Mouse (Mus musculus): ENCODE measurements at regions not wholly inside any gene's neighbourhood (a gene's known extent, or its start where the extent isn't known, plus 50 kb on each side); places are given as distances from the start of the nearest gene placed in this dataset.
"Not testable (repeated sequence)": the region's sequence is repeated elsewhere in the genome, so short reads cannot be mapped to it uniquely, and the experiment has no call there.

DNA sequence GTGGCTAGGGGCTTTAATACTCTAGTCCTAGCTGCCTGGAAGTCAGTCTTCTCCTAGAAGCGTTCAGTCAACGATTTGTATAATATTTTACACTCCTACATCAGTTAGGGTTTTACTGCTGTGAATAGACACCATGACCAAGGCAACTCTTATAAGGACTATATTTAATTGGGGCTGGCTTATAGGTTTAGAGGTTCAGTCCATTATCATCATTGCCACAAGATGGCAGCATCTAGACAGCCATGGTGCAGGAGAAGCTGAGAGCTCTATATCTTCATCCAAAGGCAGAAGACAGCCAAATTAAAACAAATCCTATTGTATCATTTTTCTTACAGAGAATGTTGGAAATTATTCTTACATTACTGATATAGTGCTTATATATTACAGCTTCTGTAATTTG is 167.0 kb upstream of the Ndn start:
- no peak for DNase-seq

DNA sequence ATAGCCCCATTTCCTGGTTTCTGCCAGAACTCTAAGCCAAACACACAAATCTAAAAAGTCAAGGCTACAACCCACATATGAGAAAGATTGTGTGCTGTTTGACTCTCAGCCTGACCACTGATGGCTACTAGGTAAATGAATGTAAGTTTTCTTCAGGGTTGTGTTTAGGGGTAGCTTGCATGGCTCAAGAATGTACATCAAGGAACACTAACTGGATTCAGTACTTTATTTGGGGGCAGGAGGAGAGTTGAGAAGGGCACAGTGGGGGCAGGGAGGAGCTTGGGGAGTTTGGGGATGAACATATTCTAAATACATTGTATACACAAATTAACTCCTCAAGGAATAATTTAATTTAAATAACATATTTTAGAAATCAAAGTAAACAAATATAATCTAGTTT is 137.8 kb upstream of the Ndn start:
- DNase-seq = no peak

DNA sequence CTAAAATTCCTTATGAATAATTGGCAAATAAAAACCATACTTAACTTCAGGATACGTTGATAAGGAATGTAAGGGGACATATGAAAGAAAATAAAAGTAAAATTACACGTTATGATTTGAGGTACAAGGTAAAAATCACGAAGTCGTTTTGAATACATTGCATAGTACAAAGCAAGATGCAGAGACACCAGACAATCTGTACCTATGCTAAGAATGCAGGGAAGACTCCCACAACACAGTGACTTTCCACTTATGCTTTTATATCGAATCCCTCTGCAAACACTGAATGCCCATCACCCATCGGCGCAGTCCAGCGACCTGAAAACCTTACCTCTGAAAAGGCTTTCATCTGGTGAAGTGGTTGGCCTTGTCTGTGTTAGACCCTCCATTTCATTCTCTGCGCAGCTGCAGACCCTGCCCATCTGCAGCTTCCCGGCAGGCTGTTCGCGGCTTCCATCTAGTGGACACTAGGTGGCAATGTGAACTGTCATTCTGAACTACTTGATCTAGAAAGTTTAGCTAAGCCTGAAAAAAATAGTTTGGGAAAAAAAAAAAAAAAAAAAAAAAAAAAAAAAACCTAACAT is 137.2 kb upstream of the Ndn start:
- DNase-seq = peak in 1 of 2 experiments; percentile 20

DNA sequence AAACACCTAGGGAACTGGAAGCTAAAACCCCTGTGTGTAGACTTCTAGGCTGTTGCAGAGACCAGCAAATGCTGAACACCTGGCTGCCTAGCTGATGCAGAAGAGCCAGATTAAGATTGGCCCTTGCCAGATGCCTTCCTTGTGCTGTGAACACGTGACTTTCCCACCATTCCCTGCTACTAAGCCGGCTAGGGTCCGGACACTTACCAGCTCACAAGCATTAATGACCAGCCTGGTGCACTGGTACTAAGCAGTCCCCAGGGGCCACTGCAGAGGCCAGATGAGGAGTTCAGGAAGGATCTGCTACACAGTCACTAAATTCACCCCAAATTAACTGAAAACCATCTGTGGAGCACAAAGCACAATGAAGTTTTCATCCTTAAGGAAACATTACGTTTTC is 121.2 kb upstream of the Ndn start:
- DNase-seq = no peak

DNA sequence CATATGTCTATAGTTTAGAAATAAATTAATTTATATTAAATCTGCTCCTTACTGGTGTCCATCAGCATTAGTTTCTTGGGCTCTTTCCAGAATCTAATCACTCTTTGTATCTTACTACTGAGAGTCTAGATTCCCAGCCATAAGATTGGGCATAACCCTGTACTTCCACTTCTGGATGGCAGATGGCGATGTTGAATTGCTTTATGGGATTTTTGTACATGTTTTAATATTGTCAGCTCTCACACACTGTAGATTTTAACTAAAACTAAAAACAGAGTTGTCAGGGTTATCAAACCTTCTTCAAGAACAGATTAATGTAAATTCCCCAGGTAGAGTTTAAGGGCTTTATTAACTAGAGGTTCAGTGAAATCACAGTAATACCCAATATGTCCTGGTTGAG is 118.6 kb upstream of the Ndn start:
- DNase-seq = no peak

DNA sequence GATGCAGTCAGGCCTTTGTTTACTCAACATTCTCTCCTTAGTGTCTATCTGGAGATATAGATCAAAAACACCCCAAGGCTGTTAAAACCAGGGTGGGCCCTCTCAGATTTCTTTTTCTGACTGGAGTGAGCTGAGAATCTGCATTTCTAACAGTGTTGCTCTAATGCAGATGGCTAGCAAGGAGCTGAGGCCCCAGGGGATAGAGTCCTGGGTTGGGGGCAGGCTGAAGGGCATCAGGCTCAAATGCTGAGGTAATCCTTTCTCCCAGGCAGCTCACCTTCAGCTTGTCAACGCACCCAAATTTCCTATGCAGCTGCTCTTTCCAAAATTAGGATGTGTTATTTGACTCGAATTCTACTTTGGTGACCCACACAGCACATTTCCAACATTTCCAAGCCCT is 115.7 kb upstream of the Ndn start:
- no peak for DNase-seq

DNA sequence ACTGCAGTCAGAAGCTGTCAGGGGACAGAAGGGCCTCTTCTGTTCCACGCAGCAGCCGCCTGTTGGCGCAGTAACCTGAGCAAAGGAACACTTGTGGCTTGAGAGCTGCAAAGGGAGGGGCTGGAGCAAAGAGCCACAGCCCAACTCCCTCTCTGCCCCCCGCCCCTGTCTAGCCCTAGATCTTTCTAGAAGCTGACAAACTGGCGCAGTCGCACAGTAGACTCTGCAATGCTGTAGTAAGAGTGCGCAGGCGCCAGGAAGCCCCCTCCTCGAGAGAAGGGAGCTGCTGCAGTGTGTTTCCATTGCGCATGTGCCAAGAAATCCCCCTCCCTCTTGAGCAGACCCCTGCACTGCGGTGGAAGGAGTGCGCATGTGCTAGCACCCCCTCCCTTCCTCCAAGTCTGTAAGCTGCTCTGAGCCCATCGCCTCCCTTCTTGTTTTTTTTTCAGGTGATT is 115.2 kb upstream of the Ndn start:
- DNase-seq = peak; percentile 12 to 32

DNA sequence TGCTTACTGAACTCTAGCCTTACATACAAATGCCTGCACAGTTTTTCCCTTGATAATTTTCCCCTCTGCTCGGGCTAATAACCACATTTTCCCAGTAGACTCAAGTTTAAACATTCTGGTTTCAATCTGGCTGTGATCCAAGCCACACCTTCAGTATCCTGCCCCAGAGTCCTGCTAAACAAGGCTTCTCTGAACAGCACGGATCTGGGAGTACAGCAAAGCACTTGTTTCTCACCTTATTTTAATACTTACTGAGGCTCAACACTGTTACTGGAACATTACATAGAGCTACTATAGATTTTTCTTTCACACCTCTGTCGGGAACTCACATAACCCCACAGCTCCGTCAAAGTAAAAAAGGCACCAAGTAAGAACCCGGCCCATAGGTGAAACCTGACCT is 114.3 kb upstream of the Ndn start:
- DNase-seq = no peak

DNA sequence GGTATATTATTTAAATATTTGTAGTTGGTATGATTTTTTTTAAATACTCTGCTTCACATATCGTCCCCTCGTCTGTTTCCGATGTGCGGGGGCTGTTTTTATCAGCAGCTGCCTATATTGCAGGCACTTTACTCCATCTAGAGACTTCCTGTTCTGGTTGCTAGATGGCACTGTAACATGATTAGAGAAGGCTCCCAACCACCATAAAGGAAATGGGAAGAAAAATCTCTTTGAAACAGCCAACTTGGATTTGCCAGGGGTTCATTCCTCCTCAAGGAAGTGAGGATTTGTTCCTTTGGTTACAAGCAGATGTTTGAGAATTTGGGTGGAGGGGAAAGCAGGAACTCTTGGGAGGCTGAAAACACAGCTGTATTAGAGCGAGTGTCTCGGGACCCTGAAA is 112.3 kb upstream of the Ndn start:
- DNase-seq = no peak

DNA sequence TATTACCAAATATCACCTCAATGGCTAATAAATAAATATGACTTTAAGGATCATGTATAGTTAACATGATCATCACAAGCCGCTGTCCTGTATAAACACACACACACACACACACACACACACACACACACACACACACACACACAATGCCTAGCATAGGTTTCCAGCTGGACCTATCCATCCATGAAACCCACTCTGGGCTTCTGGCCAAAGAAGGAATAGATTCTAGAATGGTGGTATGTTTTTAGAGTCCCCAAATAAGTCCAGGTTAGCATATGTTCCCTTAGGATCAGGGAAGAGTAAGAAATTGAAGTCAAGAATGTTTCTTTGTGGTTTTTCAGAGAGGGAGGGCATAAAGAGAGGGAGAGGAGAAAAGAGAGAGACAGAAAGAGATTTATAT is 110.6 kb upstream of the Ndn start:
- DNase-seq = no peak

DNA sequence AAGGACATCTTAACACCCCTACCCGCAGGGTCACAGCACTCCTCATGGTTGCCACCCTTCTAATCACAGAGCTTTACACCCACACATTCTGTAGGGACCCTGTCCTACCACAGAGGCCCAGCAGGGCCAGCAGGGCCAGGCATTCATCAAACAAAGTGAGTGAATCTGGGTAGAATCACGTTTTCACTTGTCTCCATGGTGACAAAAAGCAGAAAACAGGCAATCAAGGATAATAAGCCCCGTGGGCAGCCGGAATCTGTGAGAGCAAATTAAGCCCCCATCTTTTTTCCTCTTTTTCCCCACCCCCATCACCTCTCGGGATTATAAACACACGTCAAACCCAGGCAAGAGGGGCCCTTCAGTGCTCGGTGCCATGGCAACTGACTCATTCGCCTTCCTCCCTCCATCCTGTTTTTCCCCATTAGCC is 84.7 kb upstream of the Ndn start:
- no peak for DNase-seq

DNA sequence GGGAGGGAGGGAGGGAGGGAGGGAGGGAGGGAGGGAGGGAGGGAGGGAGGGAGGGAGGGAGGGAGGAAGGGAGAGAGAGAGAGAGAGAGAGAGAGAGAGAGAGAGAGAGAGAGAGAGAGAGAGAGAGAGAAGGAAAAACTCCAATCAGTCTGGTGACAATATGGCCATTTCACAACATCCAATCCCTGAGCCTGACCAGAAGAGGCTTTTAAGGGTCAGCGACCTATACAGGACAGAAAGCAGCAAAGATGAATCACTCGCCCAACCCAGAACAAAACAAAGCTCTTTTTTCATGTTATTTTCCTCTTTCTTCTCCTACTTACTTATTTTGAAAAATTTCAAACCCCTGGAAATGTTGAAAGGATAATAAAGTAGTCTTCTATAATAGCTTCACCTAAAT is 84.2 kb upstream of the Ndn start:
- not testable (repeated sequence) for DNase-seq

DNA sequence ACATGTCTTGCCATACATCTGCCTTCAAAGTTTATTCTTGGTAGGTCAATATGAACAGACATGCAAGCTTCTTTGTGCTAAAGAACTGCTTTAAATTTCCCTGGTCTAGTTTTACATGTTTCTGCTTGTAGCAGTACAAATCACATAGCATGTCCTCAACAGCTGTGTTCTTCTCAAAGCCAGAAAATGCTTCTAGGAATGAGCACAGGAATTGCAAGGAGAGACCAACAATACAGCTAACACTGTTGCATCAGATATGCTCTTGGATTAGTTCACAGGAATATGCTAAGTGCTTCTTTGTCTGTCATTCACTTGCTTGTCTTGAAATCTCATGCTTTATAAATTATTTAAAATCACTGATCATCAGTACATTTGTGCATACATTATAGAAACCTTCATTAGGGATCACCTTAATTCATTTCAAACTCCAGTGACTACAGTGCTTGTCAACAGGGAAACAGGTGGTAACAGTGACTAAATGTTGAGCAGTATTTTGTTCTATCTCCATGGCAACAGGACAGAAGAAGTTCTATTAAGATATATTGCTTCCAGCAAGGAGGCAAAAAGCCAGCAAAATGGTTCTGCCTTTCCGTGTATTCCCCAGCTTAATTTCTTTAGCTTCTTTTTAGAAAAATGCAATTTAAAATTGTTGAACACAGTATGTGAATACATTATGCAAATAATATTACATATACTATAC is 77.1 kb upstream of the Ndn start:
- DNase-seq = no peak

DNA sequence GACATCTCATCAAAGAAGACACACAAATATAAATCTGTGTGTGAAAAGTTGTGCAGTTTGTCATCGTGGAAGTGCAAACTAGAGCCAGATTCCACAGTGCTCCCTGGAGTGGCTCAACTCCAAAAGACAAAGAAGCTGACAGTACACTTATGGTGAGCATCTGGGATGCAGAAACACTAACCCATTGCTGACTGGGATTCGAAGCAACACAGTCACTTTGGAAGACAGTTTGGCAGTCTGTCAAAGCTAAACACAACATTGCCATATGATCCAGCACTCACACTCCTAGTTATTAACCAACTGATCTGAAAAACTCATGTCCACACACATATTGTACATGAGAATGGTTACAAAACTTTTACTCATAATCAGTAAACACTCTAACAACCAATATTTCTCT is 70.2 kb upstream of the Ndn start:
- DNase-seq = no peak

DNA sequence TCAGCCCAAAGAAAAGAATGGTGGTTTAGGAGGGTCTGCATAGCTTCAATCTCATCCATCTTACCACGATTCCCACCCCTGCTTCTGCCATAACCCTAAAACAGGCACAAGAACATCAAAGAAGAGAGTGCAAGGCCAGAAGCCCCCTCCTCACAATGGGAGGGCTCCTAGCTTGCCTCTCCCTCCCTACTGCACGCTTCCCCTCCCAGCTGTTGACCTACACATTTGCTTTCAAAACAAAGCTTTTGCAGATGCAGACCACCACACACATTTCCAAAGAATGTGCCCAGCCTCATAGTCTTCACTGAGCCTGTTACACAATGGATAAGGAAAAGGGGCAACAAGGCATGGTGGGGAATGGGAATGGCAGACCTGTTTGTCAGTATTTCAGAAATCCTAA is 67.9 kb upstream of the Ndn start:
- DNase-seq = no peak

DNA sequence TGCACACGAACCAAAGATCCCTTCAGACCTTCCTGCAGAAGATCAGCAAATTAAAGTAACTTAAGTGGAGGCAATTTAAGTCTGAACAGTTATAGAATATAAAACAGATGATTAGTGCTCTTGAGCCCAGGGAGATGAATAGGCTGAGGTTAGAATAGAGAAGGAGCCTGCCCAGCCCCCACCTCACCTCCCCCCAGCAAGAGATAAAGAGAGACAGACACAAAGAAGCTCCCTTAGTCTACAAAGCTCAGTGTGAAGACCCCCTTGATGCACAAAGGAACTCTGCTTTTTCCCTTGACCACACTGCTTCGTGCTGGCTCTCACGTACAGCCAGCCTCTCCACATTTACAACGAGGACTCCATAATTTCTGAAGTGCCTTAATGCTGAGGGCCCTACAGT is 67.3 kb upstream of the Ndn start:
- no peak for DNase-seq

Data from lung, postnatal 4 days (tissue).